Mouse (Mus musculus): Measurements from ENCODE around the gene Selenos.
"Not testable (repeated sequence)": the region's sequence is repeated elsewhere in the genome, so short reads cannot be mapped to it uniquely, and the experiment has no call there.

- not testable (repeated sequence) for TF ChIP-seq GATA1, TAL1 (IDR thresholded peaks at IDR 0.05; ENCODE audit: low read length)
These were observed 24.1 kb upstream of the Selenos start for GRCm38 (mm10) chr7:66055356-66055755.
